17 mouse cellular contexts compared by ENCODE assay signal in genomic region chr1:136579360-136579759, GRCm38 (mm10). TPM values are rescaled to one million over a fixed set of nuclear protein-coding genes. Genes with fewer than 3 reads are reported as not detected.
DNase-seq lines count a peak whose midpoint lies in the region; ATAC-seq lines count a peak whose summit lies in the region.
"Had no signal": no experiment of that assay in that cellular context is flagged by ENCODE, and none has a peak within 500 bp of the region (broad histone marks: within the 10 kb centered on the region; RNA-seq: fewer than 3 reads in every experiment).

No protein-coding gene starts in this region.

- H3K4me3 ChIP-seq in liver, embryonic 11.5 days (ENCODE audit: low read depth, low read length), result no peak overlapping the region
- H3K4me3 ChIP-seq: embryonic facial prominence, embryonic 10.5 days; erythroblast, embryonic 14.5 days; heart, embryonic 12.5 days; lung, embryonic 15.5 days had no signal

- no peaks in the 10 kb centered on the region for H3K36me3 ChIP-seq in liver, embryonic 11.5 days (ENCODE audit: control insufficient read depth, insufficient read depth, low read length)
- H3K36me3 ChIP-seq: embryonic facial prominence, embryonic 10.5 days; heart, embryonic 12.5 days; lung, embryonic 15.5 days had no signal

- WGBS in liver, embryonic 11.5 days, result 42% methylated on average over 14 of the region's 14 CpGs

- no peaks in the 10 kb centered on the region for H3K9me3 ChIP-seq in liver, embryonic 11.5 days (ENCODE audit: control insufficient read depth, low read length)
- H3K9me3 ChIP-seq: embryonic facial prominence, embryonic 10.5 days; heart, embryonic 12.5 days; lung, embryonic 15.5 days had no signal

- H3K27me3 ChIP-seq in liver, embryonic 11.5 days (replicated peaks; ENCODE audit: control insufficient read depth, insufficient read depth, low read length), result no peaks in the 10 kb centered on the region
- H3K27me3 ChIP-seq: heart, embryonic 12.5 days; lung, embryonic 15.5 days had no signal

- DNase-seq in liver, embryonic 11.5 days (ENCODE audit: low spot score), result no peak
- DNase-seq in liver, result no peak
- DNase-seq in induced T-regulatory cell, adult 2 months (ENCODE audit: low read depth), result peak; percentile 78
- DNase-seq in adrenal gland, postnatal 14 days, result no peak
- no peak for DNase-seq in kidney, postnatal 14 days
- no peak for DNase-seq in heart, adult 8-10 months (ENCODE audit: low spot score)
- DNase-seq in ovary, adult 18-20 months (ENCODE audit: low spot score), result no peak
- DNase-seq: cerebellum, postnatal 25 days; gastrocnemius, postnatal 25 days; heart, postnatal 36 days; right cerebral cortex, postnatal 14 days had no signal

- no peak for ATAC-seq in liver, embryonic 11.5 days (replicated peaks; ENCODE audit: low FRiP score)
- ATAC-seq in neutrophil, adult 5-6 weeks (ENCODE audit: extremely low read depth, insufficient number of reproducible peaks, low FRiP score, poor library complexity, severe bottlenecking), result 0 out of 2 replicates have a peak, but pooled peaks have one; percentile 22
- ATAC-seq: hindbrain, embryonic 16.5 days had no signal

- peaks cover 9% of the 10 kb centered on the region for H3K4me1 ChIP-seq in liver, embryonic 11.5 days (replicated peaks; ENCODE audit: control insufficient read depth, insufficient read depth, low read length)

- no peak overlapping the region for H3K9ac ChIP-seq in liver, embryonic 11.5 days (ENCODE audit: low read depth, low read length)
- H3K9ac ChIP-seq: heart, embryonic 12.5 days; lung, embryonic 15.5 days had no signal

- peak overlapping the region; percentile 21 for H3K4me2 ChIP-seq in liver, embryonic 11.5 days
- H3K4me2 ChIP-seq: heart, embryonic 12.5 days; lung, embryonic 15.5 days had no signal

- no peak overlapping the region for H3K27ac ChIP-seq in liver, embryonic 11.5 days (ENCODE audit: low read depth, low read length)
- H3K27ac ChIP-seq: embryonic facial prominence, embryonic 10.5 days; lung, embryonic 15.5 days had no signal

RNA-seq across cellular contexts. Expression of gene Zfp281, which starts 45.3 kb away (rescaled TPM):
- polyA plus RNA-seq in liver, embryonic 11.5 days (2014; fragmentation: Nextera tagmentation; extraction: Ambion mirVana), result 19.3 and 21.3 TPM in 2 replicates
- total RNA-seq in neutrophil, adult 5-6 weeks (2017), result 44.7 and 45.5 TPM in 2 replicates
- 16.3 and 16.9 TPM in 2 replicates for total RNA-seq in adrenal gland, postnatal 14 days (2021)
- total RNA-seq in heart, adult 8-10 months (2022), result 10 to 100 TPM in 2 of 4 experiments, 1 to 10 TPM in 2; 9.4 to 11.1 (median 10.1) TPM
